Mouse (Mus musculus): ENCODE data around the gene Dck.

GRCm38 (mm10) chr5:88721003-88721475, 43.8 kb upstream of the Dck start:
- TF ChIP-seq CTCF (IDR thresholded peaks at IDR 0.05; ENCODE audit: extremely low read depth, insufficient read length, insufficient replicate concordance, low read depth, low read length) (no peak), POLR2A (IDR thresholded peaks at IDR 0.05; ENCODE audit: low read depth, low read length) (no peak)
